Mouse (Mus musculus) layer of hippocampus, adult 2 months (tissue): Measurements from ENCODE around the gene Nmnat2. TPM values are rescaled to one million over a fixed set of nuclear protein-coding genes. Genes with fewer than 3 reads are reported as not detected.

ENCODE experiments used
- DNase-seq, 2 experiments: peaks; one replicate each; pipeline ENCODE4 v3.0.0; 2022; ENCODE audit warnings: low spot score in 2 of 2
- H3K27ac ChIP-seq: fragments of 200-600 bp; 2 replicates; pipeline ENCODE4 v1.8.1; 2022
- H3K4me3 ChIP-seq: fragments of 200-600 bp; 2 replicates; pipeline ENCODE4 v1.8.1; 2022; ENCODE audit warnings: mild to moderate bottlenecking
- CTCF ChIP-seq: fragments of 200-600 bp; conservative IDR thresholded peaks from 2 replicates; pipeline ENCODE4 v1.8.1; 2022; ENCODE audit warnings: antibody characterized with exemption, mild to moderate bottlenecking, moderate library complexity
- total RNA-seq, 2 experiments: library from RNA; stranded (reverse); gene quantifications; 2 replicates each; pipeline ENCODE4 v1.2.3; 2021

The Nmnat2 gene
- total RNA-seq, 2 experiments from 2014 or later, result 133 to 141 TPM

DNA sequence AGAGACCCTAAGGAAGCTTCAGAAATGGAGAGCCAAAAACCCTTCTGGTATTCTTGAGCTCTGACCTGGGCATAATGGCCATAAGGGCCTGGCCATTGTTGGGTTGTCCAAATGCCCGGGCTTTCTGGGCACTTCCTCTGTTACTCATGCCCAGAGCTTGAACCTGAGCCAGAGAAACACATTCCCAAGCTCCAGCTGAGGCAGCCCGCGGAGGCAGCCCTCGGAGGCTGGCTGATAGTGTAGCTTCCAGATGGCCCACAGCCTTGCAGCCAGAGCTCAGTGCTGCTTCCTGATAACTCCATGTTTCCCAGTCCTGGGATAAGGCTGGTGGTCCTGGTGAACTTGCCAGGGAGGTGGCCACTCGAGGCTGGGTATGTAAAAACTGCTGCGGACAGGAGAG, 129.4 kb downstream of the Nmnat2 start:
- H3K4me3 ChIP-seq, result no peak overlapping the region

DNA sequence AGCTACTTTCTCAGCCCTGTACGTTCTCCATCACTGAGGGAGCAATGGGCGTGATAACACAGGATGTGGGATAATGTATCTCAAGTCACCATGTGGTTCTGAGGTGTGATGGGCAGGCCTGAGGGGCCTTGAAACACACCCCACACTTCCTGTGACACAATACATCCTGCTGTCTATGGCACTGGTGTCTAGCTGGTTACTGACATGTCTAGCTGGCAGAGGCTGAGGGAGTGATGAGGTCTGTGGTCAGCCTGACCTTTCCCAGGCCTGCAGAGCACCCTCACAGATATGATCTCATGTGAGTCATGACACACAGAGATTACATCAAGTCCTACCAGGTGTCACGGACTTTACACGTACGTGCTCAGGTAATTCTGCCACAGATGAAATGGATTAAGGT, 130.4 kb downstream of the Nmnat2 start:
- TF ChIP-seq CTCF, result no peak
- no peak overlapping the region for H3K4me3 ChIP-seq
- no peak overlapping the region for H3K27ac ChIP-seq
- no peak for DNase-seq

More for the DNA sequence above, 129.4 kb downstream of the Nmnat2 start:
- TF ChIP-seq CTCF, result no peak
- peak; percentile 34 to 46 for DNase-seq
- no peak overlapping the region for H3K27ac ChIP-seq

GRCm38 (mm10) chr1:153087771-153088170, 133.0 kb downstream of the Nmnat2 start:
- DNase-seq, result no peak
- Histone ChIP-seq H3K4me3 (no peak overlapping the region), H3K27ac (no peak overlapping the region)
- no peak for TF ChIP-seq CTCF

GRCm38 (mm10) chr1:153090081-153090480, 135.3 kb downstream of the Nmnat2 start:
- H3K4me3 ChIP-seq, result no peak overlapping the region
- TF ChIP-seq CTCF, result peak; percentile 48
- DNase-seq, result no peak
- H3K27ac ChIP-seq, result no peak overlapping the region

- TF ChIP-seq CTCF, result no peak
- Histone ChIP-seq H3K27ac (no peak overlapping the region), H3K4me3 (no peak overlapping the region)
- no peak for DNase-seq
Measured at GRCm38 (mm10) chr1:153090807-153091206, 136.0 kb downstream of the Nmnat2 start.

DNA sequence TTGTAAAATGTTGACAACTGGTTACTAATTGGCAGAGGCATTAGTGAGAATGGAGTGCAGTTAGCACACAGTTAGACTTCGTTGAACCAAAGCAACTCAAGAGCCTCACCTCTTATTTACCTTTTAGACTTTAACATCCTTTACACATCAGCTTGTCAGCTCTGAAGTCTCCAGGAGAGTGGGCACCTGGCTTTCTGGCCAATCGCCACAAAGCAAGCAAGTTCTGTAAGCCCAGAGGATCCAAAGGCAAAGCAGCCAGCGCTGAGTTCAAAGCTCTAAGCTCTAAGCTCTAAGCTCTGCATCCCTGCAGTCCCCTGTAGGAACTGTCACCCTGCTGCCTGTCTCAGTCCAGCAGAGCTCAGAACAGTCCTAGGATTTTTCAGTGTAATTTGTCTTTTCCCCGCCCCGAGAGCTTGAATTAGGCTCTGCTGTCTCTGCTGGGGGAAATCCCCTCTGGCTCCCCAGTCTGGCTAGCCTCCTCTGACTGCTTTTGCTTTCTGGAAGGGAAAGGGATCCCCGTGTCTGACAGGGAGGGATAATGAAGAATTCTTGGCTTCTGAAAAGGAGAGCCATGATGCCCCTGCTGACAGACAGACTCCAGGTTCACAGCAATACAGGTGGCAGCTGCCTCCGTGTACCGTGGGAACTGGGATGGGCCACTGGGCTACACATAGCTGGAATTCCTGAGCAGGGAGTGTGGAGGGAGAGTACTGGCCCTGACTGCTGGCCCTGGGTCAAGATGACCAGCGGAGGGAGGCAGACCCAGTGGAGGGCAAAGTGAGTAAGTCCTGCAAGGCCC, 136.8 kb downstream of the Nmnat2 start:
- no peak overlapping the region for H3K27ac ChIP-seq
- no peak for DNase-seq
- TF ChIP-seq CTCF, result no peak
- H3K4me3 ChIP-seq, result no peak overlapping the region

GRCm38 (mm10) chr1:153092237-153092975, 137.6 kb downstream of the Nmnat2 start:
- no peak overlapping the region for H3K4me3 ChIP-seq
- no peak overlapping the region for H3K27ac ChIP-seq
- TF ChIP-seq CTCF, result peak; percentile 79
- DNase-seq, result peak; percentile 64 to 71

GRCm38 (mm10) chr1:153093172-153093571, 138.4 kb downstream of the Nmnat2 start:
- TF ChIP-seq CTCF, result no peak
- no peak for DNase-seq
- no peak overlapping the region for H3K4me3 ChIP-seq
- H3K27ac ChIP-seq, result no peak overlapping the region

DNA sequence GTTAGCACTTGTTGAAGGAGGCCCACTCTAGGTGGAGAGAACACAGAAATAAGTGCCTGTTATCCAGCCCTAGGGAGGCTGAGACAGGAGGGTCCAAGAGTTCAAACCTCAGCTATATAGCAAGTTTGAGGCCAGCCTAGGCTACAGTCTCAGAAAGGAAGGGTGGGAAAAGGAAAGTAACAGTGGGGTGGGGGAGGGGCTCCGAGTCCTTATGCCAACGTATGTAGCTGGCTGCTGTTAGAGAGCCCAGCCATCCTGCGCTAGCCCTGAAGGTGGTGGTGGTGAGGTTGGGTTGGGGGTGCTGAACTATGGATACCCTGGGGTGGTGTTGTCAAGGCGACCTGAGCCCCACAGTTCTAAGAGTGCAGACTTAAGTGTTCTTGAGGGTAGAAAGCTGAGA, 138.8 kb downstream of the Nmnat2 start:
- no peak for DNase-seq
- TF ChIP-seq CTCF, result no peak
- H3K27ac ChIP-seq, result no peak overlapping the region
- H3K4me3 ChIP-seq, result no peak overlapping the region

DNA sequence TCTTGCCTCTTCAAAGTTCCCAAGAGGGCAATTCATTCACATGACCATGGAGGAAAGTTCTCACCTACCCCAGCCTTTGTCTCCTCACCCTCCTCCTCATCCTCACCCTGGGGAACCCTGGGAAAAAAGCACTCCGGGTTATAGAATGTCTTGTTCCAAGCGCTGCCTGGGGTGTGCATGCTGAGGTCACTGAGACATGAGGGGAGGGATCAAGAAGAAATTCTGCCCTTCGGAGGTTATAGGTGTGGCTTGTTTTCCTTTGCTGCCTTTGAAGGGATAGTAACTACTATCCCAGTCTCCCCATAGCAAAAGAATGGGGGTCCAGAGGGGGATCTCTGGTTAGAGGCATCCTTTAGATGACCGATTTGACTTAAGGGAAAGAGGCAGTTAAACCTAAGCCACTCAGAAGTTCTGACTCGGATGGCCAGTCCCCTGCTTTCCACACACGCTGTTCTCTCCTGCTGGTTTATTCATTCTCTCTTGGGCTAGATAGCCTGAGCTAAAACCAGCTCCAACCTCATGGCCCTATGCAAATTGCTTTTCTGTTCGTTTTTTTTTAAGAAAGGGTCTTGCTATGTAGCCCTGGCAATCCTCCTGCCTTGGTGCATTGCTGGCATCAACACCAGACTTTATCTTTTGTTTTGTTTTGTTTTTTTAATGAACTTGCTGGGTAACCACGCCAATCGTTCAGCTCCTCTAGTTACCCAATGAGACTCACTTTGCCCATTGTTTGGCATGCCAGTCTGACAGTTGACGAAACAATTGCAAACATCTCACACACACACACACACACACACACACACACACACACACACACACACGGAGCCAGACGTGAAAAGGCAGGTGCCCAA, 139.7 kb downstream of the Nmnat2 start:
- Histone ChIP-seq H3K27ac (no peak overlapping the region), H3K4me3 (no peak overlapping the region)
- TF ChIP-seq CTCF, result no peak
- no peak for DNase-seq

- DNase-seq, result no peak
- no peak for TF ChIP-seq CTCF
- no peak overlapping the region for H3K27ac ChIP-seq
- no peak overlapping the region for H3K4me3 ChIP-seq
Measured at GRCm38 (mm10) chr1:153095328-153095727, 140.5 kb downstream of the Nmnat2 start.

DNA sequence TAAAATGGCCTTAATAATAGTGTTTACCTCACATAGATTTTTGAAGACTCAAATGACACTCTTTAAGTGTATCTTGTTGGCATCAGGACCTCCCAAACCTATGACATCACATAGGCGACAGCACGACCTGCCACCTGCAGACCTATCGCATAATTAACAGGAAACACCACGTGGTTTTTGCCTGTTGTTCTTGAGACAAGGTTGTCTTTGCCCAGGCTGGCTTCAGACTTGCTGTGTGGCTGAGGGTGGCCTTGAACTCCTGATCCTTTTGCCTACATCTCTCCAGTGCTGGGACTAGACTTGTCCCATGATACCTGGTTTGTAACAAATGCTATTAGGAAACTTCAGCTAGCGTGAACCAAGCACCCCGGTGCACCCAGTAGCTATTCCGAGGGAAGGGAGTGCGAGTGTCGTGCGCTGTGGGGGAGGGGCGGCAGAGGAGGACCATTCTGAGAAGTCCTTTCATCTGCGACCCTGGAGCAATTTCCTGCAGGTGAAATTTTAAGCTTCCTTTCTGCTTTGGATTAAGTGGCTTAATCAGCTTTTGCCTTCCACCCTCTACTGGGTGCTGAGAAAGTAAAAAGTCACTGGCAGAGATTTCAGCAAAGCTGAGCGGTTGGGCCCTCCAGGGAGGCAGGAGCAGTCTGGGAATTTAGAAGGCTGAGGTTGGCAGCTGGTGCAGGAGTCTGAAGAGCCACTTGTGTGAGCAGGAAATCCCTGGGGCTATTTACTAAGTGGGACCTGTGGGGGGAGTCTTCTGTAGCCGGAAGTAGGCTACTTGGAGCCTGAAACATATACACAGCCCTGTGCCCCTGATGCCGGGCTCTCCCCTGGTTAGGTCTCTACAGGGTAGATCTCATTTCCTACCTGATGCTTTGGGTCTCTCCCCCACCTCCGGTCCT, 141.3 kb downstream of the Nmnat2 start:
- Histone ChIP-seq H3K4me3 (no peak overlapping the region), H3K27ac (no peak overlapping the region)
- no peak for DNase-seq
- no peak for TF ChIP-seq CTCF
